Mouse (Mus musculus) MEL (cell line): ENCODE measurements around the gene Akr1c14.

ENCODE experiments used
- CTCF ChIP-seq, 3 experiments: IDR thresholded peaks in 2 of 3; conservative IDR thresholded peaks in 1 of 3; 2 replicates each; pipeline ENCODE4 v1.5.1; 2011 to 2012; ENCODE audit warnings: low read length in 3 of 3, low read depth in 2 of 3, mild to moderate bottlenecking in 2 of 3, improper control_type of control experiment in 1 of 3, inconsistent platforms in 1 of 3, mixed read lengths in 1 of 3, moderate library complexity in 1 of 3; ENCODE audit not compliant: control insufficient read depth in 1 of 3, insufficient read depth in 1 of 3, poor library complexity in 1 of 3, severe bottlenecking in 1 of 3
- KAT2A ChIP-seq: conservative IDR thresholded peaks from 2 replicates; pipeline ENCODE4 v1.6.1; 2012; ENCODE audit warnings: low read depth, low read length, improper control_type of control experiment, inconsistent platforms
- MYC ChIP-seq: IDR thresholded peaks from 2 replicates; pipeline ENCODE4 v1.6.1; 2011; ENCODE audit warnings: low read depth, mild to moderate bottlenecking, low read length, improper control_type of control experiment, moderate library complexity
- POLR2A ChIP-seq, 2 experiments: IDR thresholded peaks; 2 replicates each; pipeline ENCODE4 v1.6.1; 2011 to 2012; ENCODE audit warnings: low read length in 2 of 2, mild to moderate bottlenecking in 2 of 2, control low read depth in 1 of 2, improper control_type of control experiment in 1 of 2, low read depth in 1 of 2, moderate library complexity in 1 of 2; ENCODE audit not compliant: control insufficient read depth in 1 of 2, insufficient read depth in 1 of 2, poor library complexity in 1 of 2

DNA sequence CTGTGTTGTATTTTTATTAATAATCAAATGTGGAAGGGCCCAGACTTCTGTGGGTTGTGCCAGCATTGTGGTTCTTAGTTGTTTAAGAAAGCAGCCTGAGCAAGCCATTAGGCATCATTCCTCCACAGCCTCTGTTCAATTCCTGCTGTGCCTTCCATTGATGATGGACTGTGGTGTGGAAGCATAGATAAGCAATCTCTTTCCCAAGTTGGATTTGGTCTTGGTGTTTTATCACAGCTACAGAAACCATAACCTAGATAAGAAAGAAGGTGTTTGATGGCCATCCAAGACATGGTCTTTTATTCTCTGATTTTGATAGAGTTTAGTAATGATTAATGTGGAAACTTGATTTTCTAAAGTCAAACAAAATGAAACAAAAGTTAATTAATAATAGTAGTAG, 844 bp downstream of the Akr1c14 start:
- TF ChIP-seq CTCF (IDR thresholded peaks at IDR 0.05 in 2 of 3, conservative IDR thresholded peaks at IDR 0.05 in 1 of 3; ENCODE audit: control insufficient read depth in 1 of 3, insufficient read depth in 1 of 3, low read depth in 2 of 3, low read length in 3 of 3, poor library complexity in 1 of 3, severe bottlenecking in 1 of 3) (no peak), KAT2A (no peak), MYC (no peak), POLR2A (IDR thresholded peaks at IDR 0.05; ENCODE audit: control insufficient read depth in 1 of 2, insufficient read depth in 1 of 2, low read depth in 1 of 2, low read length in 2 of 2, poor library complexity in 1 of 2) (no peak)
